Mouse (Mus musculus): ENCODE data around the gene Cyp2d40. TPM values are rescaled to one million over a fixed set of nuclear protein-coding genes. Genes with fewer than 3 reads are reported as not detected.

Gene Cyp2d40
- polyA plus RNA-seq (2014; fragmentation: Illumina TruSeq; extraction: RNeasy Lipid Tissue Mini Kit (QIAGEN cat#74804)) = not detected

GRCm38 (mm10) chr15:82763631-82764420 is at the start of gene Cyp2d40:
Gene Cyp2d40, minus strand, starts transcription at chr15:82764183.

GRCm38 (mm10) chr15:82794277-82794676 is 30.3 kb upstream of the Cyp2d40 start, which contains the start of gene Cyp2d26:
Gene Cyp2d26, minus strand, starts transcription at chr15:82794294.

Other genes with a start within 250 kb of the Cyp2d40 start
- not detected for gene Cyp2d12, start 209.1 kb downstream of the Cyp2d40 start, polyA plus RNA-seq (2014; fragmentation: Illumina TruSeq; extraction: RNeasy Lipid Tissue Mini Kit (QIAGEN cat#74804))
- gene Cyp2d34, start 143.2 kb downstream of the Cyp2d40 start, polyA plus RNA-seq (2014; fragmentation: Illumina TruSeq; extraction: RNeasy Lipid Tissue Mini Kit (QIAGEN cat#74804)) = not detected
- not detected for gene Cyp2d26, start 30.1 kb upstream of the Cyp2d40 start, polyA plus RNA-seq (2014; fragmentation: Illumina TruSeq; extraction: RNeasy Lipid Tissue Mini Kit (QIAGEN cat#74804))
- gene Tcf20, start 223.7 kb upstream of the Cyp2d40 start, polyA plus RNA-seq (2014; fragmentation: Illumina TruSeq; extraction: RNeasy Lipid Tissue Mini Kit (QIAGEN cat#74804)) = 19.2 TPM

Measured in ovary, adult 10 weeks (tissue).